Mouse (Mus musculus) heart, adult 8-10 months (tissue): ENCODE results near the gene Sema4g. TPM values are rescaled to one million over a fixed set of nuclear protein-coding genes. Genes with fewer than 3 reads are reported as not detected.
"Not testable (repeated sequence)": the region's sequence is repeated elsewhere in the genome, so short reads cannot be mapped to it uniquely, and the experiment has no call there.

ENCODE experiments used
- DNase-seq: peaks from one replicate; pipeline ENCODE4 v3.0.0; 2022; ENCODE audit warnings: low spot score
- total RNA-seq, 4 experiments: library from RNA; stranded (reverse); gene quantifications; 2 replicates each; pipeline ENCODE4 v1.2.4; 2022

Gene Sema4g
- total RNA-seq, 4 experiments from 2014 or later, result 0.25 to 0.46 (median 0.44) TPM; not detected in 1

GRCm38 (mm10) chr19:45024775-45025174 lies 35.9 kb downstream of the Sema4g start:
- DNase-seq, result no peak

- no peak for DNase-seq
These were observed 37.2 kb downstream of the Sema4g start for GRCm38 (mm10) chr19:45025937-45026568.

- peak; percentile 57 for DNase-seq
These were observed 38.2 kb downstream of the Sema4g start for GRCm38 (mm10) chr19:45026958-45027670.

- DNase-seq, result no peak
These were observed 38.9 kb downstream of the Sema4g start for GRCm38 (mm10) chr19:45027848-45028247.

- no peak for DNase-seq
These were observed 39.8 kb downstream of the Sema4g start for GRCm38 (mm10) chr19:45028746-45029145.

- DNase-seq, result no peak
These were observed 40.7 kb downstream of the Sema4g start for GRCm38 (mm10) chr19:45029571-45029970.

- DNase-seq, result no peak
These were observed 41.2 kb downstream of the Sema4g start for GRCm38 (mm10) chr19:45030111-45030510.

- peak; percentile 80 for DNase-seq
These were observed 42.1 kb downstream of the Sema4g start for GRCm38 (mm10) chr19:45030746-45031693.

GRCm38 (mm10) chr19:45031780-45032179 lies 42.9 kb downstream of the Sema4g start:
- DNase-seq, result peak; percentile 79

GRCm38 (mm10) chr19:45032570-45033332 lies 43.9 kb downstream of the Sema4g start:
- no peak for DNase-seq

GRCm38 (mm10) chr19:45036867-45037266 lies 48.0 kb downstream of the Sema4g start:
- no peak for DNase-seq

- DNase-seq, result not testable (repeated sequence)
These were observed 49.3 kb downstream of the Sema4g start for GRCm38 (mm10) chr19:45038198-45038597.

- DNase-seq, result no peak
These were observed 51.3 kb downstream of the Sema4g start for GRCm38 (mm10) chr19:45040214-45040613.

- DNase-seq, result no peak
These were observed 55.6 kb downstream of the Sema4g start for GRCm38 (mm10) chr19:45044389-45044927.

- DNase-seq, result no peak
These were observed 56.3 kb downstream of the Sema4g start for GRCm38 (mm10) chr19:45045236-45045635.

- DNase-seq, result no peak
These were observed 56.8 kb downstream of the Sema4g start, which contains the start of gene Pdzd7 for GRCm38 (mm10) chr19:45045651-45046050. Gene Pdzd7 (minus strand): TSS chr19:45045717.

GRCm38 (mm10) chr19:45046523-45047321 lies 57.8 kb downstream of the Sema4g start:
- DNase-seq, result peak; percentile 75

- DNase-seq, result peak; percentile 96
These were observed 58.6 kb downstream of the Sema4g start, which contains the start of gene Sfxn3 for GRCm38 (mm10) chr19:45047417-45047934. Gene Sfxn3 (plus strand): TSS chr19:45047503.

- DNase-seq, result peak; percentile 74
These were observed 59.2 kb downstream of the Sema4g start for GRCm38 (mm10) chr19:45047935-45048643.
